Mouse (Mus musculus): ENCODE results near the gene Chd5.

Gene Chd5

DNA sequence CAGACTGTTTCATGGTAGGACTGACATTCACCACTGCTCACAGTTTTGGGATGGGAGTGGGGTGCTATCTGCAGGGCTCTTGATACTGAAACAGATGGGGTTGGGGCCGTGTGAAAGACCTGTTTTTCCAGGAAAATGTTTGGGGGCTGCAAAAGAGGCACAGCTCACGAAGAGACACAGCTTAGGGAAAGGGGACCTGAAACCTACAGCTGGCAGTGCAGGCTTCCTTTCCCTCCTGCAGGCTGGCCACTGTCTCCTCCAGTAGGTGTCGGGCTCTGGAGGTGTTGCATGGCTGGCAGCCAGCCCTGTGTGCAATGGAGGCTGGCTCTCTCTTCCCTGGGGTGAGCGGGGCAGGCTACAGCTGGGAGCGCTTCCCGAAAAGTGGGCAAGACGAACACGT is 89.8 kb downstream of the Chd5 start:
- intact Hi-C loops (cut with DNase I), result no loop called here

DNA sequence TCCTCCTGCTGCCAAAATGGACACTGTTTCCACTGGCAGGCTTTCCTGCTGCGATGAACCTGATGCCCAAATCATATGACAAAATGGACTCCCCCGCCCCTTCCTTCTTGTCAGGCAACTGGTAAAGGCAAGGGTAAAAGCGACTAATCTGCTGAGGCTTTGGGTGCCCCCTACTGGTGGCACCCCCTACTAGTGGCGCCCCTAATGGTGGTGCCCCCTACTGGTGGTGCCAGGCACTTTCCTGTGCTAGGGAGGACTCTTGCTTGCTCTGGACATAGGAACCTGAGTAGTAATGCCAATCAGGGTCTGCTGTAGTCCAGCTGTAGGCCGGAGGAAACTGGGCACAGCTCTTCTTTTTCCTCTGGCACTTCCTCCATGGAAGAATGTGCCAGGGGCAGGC is 93.9 kb downstream of the Chd5 start:
- intact Hi-C loops (cut with DNase I), result loop anchor here (10.0 kb wide), 1 partner anchor 258 kb away; the partner anchor contains the start of gene Acot7

- intact Hi-C loops (cut with DNase I), result loop anchor here (1.0 to 10.0 kb wide), 3 partner anchors 93 to 260 kb away; partner anchors contain the start of gene Acot7
These were observed 96.4 kb downstream of the Chd5 start for GRCm38 (mm10) chr4:152434836-152435235.

DNA sequence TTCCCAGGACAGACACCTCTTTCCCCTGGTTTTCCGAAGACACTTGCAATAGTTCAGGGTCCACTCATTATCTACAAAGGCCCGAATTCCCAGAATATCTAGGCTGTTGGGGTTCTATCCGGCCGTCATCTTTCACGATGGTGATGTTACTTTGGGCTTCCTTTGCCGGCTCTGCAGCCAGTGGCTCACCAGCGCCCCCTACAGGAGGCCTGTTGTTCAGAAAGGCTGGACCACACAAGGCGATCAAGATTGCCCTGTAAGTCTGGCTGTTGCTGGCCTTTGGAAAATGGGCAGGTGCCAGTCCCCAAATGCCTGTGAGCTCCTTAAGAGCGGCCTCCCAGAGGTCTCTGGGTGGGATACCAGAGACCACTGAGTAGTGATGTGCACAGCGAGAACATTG is 96.8 kb downstream of the Chd5 start:
- intact Hi-C loops (cut with DNase I), result loop anchor here (1.0 to 10.0 kb wide), 3 partner anchors 93 to 260 kb away; partner anchors contain the start of gene Acot7

All from adrenal gland (tissue).